Mouse (Mus musculus): ENCODE data around the gene Gm20422.
"Not testable (repeated sequence)": the region's sequence is repeated elsewhere in the genome, so short reads cannot be mapped to it uniquely, and the experiment has no call there.

Gene Gm20422

DNA sequence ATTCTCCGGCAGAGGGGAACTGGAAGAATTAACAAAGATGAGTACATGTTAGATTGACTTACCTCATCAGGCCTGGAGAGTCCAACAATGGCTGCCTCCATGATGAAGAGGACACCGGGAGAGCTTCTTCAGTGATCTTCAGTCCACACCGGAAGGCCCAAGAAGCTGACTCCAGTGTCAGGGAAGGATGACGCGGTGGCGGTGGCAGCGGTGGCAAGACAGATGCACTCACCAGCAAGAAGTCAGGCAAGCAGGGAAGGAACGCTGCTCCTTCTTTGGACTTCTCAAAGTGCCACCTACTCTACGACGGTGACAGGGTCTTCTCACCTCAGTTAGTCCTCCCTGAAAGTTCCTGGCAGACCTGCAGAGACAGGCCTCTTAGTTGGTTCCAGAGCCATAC, 64.1 kb downstream of the Gm20422 start, which contains the start of gene Zfp869:
Zfp869 (minus strand) TSS at position 101 of the 400 bp plus-strand sequence.
- DNase-seq (ENCODE audit: low spot score): not testable (repeated sequence)

DNA sequence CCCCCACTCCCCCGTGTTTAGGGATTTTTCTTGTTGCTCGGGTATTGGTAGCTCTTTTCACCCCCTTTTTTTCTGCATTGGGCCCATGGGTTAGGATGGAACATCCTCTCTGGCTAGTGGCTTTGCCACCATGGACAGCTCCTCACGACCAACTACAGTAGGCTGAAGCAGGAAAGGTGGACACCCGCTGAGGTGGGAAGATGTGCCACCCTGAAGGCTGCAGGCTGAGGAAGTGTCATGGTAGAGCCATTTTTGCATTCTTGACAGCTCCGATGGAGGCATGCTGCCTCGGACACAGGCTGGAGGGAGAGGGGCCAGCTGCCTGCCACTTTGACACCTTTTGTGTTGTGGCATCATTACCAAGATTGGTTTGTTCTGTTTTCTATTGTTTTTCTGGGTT, 72.9 kb downstream of the Gm20422 start:
- no peak for DNase-seq (ENCODE audit: low spot score)

All from embryo, embryonic 10 days (tissue).